Mouse (Mus musculus): ENCODE results near the gene Tmem8b.

Tmem8b gene

GRCm38 (mm10) chr4:43656339-43657109 lies 12.2 kb upstream of the Tmem8b start, which contains the start of gene Hint2:
Gene Hint2 (minus strand): TSS chr4:43656466.
- peak; percentile 95 for DNase-seq (ENCODE audit: low read depth, low spot score)

GRCm38 (mm10) chr4:43657146-43657545 lies 11.6 kb upstream of the Tmem8b start:
- DNase-seq (ENCODE audit: low read depth, low spot score) = no peak

DNA sequence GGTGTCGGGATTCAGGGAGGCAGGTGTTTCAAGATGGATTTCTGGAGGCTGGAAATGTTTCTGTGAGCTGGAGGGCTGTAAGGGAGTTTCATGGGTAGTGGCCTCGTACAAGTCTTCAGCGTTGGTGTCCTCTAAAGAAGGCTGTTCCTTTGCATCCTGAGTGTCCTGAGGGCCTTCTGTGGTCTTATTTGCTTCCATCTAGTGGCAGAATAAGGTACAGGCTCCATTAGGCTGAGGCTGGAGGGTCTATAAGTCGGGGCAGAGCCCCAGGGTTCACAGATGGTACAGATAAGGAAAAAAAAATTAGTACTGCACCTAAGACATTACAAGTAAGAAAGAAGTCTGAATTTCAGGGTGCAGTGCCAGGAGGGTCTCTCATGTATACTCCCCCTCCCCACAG lies 2.4 kb upstream of the Tmem8b start:
- no peak for DNase-seq (ENCODE audit: low read depth, low spot score)

DNA sequence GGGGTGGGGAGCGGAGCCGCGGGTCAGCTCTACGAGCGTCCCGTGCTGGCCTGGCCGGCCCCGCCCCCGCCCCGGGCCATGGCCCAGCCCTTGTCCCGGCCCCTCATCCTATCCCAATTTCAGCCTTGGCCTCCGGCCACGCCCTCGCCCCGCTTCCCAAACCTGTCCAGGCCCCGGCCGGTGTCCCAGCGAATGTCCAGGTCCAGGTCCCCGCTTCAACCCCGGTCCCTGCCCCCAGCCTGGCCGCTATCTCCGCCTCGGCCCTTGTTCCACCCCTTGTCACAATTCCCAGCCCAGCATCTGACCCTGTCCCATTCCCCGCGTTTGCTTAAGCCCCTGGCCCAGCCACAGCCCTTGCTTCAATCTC lies 640 bp downstream of the Tmem8b start:
- no peak for DNase-seq (ENCODE audit: low read depth, low spot score)

DNA sequence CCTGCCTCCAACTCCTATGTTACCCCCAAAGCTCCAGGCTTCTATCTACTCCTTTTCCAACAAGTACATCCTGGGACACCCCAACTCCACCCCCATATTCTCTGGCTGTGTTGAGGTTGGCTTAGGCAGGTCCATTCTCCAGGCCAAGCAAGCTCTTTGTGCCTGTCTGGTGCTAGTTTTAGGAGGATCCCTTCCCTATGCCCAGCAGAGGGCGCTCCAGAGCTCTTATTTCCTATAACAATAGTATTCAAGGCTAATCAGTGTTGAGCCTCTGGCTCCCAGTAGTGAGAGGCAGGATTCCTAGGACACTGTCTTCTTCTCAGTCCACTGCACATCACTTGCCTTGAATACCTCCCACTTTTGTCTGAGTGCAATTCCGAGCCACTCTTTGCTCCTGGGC lies 3.3 kb downstream of the Tmem8b start:
- no peak for DNase-seq (ENCODE audit: low read depth, low spot score)

DNA sequence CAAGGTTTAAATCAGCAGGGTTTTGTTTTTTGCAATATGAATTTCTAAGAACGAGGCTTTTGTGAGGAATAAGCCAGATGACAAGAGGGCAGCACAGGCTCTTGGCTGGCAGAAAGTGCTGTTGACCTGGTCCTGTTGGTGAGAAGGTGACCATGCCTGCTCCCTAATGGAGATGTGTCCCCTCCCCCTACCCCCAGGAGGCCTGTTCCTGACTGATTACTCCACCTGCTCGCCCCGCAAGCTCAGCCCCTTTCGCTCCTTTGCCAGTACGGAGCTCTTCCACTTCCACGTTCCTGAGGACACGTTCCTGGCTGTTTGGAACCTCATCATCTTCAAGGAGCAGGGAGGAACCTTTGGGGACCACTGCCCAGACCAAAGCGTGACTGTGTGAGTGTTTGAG lies 4.9 kb downstream of the Tmem8b start:
- DNase-seq (ENCODE audit: low read depth, low spot score) = no peak

GRCm38 (mm10) chr4:43674974-43675373 lies 6.2 kb downstream of the Tmem8b start:
- DNase-seq (ENCODE audit: low read depth, low spot score) = no peak

GRCm38 (mm10) chr4:43675608-43676007 lies 6.8 kb downstream of the Tmem8b start:
- DNase-seq (ENCODE audit: low read depth, low spot score) = no peak

GRCm38 (mm10) chr4:43678541-43678940 lies 9.8 kb downstream of the Tmem8b start:
- DNase-seq (ENCODE audit: low read depth, low spot score) = no peak

DNA sequence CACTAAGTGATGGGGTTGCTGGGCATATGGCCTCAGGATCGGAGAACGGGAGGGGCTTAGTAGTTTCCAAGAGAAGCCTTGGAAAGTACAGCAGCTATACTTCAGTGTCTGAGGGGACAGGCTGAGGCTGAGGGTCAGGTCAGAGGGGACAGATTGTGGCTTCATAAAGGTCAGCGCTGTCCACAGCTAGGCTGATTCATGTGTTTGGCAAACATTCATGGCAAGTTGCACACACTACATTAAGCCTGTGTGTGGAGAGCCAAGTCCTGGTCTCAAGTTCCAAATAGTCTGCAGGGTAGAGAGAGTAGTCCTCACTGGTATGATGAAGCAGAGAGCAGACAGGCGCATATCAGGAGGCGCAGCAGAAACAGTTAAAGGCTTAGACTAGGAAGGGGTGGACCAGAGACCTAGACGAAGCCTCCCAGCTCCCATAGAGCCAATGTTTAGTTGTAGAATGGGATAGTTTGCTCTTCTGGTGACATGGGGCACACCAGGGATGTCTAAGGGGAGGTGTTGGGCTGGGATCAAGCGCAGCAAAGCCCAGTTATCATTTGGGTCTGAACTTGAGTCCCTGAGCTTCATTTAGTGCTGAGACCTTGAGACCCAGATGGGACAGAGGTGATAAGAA lies 10.8 kb downstream of the Tmem8b start:
- DNase-seq (ENCODE audit: low read depth, low spot score) = no peak

DNA sequence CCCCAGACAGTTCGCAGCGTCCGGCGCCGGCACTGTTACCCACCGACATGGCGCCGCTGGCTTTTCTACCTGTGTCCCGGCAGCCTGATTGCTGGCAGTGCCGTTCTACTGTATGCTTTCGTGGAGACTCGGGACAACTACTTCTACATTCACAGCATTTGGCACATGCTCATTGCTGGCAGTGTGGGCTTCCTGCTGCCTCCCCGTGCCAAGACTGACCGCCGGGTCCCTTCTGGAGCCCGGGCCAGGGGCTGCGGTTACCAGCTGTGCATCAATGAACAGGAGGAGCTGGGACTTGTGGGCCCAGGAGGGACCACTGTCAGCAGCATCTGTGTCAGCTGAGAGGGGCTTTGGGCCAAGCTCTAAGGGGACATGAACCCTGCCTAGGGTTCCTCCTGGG lies 21.2 kb downstream of the Tmem8b start:
- DNase-seq (ENCODE audit: low read depth, low spot score) = no peak

DNA sequence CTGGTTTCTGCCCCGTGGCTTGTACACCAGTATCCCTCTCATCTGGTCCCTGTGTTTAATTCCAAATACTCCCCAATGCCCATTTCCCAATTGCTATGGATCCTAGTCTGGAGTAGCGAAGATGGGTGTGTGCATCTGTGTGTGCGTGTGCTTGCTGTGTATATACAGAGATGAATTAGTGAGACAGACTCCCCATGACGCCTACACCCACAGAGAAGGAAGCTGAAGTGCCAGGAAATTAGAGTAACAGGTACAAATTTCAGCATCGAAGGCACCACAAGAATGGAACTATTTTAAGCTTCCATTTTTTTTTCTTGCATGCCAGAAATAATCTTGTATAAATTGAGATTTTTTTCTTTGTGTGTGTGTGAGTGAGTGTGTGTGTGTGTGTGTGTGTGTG lies 22.3 kb downstream of the Tmem8b start:
- no peak for DNase-seq (ENCODE audit: low read depth, low spot score)

GRCm38 (mm10) chr4:43693806-43694241 lies 25.1 kb downstream of the Tmem8b start:
- DNase-seq (ENCODE audit: low read depth, low spot score) = no peak

DNA sequence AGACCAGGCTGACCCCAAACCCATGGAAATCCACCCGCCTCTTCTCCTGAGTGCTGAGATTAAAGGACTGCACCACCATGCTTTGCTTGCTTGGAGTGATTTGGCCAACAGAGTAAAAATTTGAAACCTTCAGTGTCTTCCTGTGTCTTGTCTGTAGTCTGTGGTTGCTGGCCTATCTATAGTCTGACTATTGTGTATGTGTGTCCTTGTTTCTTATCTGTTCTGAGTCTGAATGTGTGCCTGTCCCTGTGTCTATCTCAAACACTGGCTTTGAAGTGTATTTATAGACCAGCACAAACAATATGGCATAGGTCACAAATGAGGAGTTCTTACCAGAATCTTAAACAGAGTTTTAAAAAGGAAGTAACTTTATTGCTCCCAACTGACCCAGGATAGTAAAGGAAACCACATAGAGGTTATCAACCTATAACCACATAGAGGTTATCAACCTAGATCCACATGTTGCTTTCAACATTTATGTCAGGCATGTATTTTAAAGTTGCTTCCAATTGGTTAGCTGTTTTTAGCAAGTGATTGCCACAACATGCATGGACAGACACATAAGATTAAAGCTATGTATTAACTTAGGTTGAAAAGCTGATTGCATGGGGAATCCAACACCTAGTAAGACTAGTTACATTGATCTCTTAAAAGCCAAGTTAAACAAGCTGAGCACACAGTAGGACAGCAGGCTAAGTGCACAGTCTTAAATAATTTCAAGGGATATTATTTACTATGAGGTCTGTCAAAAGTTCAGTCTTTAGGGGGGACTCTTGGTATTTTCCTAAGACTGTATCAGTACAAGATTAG lies 25.9 kb downstream of the Tmem8b start:
- DNase-seq (ENCODE audit: low read depth, low spot score) = no peak

- DNase-seq (ENCODE audit: low read depth, low spot score) = no peak
Observed at GRCm38 (mm10) chr4:43695249-43695671, 26.5 kb downstream of the Tmem8b start.

- DNase-seq (ENCODE audit: low read depth, low spot score) = no peak
Observed at GRCm38 (mm10) chr4:43696561-43696960, 27.8 kb downstream of the Tmem8b start.

DNA sequence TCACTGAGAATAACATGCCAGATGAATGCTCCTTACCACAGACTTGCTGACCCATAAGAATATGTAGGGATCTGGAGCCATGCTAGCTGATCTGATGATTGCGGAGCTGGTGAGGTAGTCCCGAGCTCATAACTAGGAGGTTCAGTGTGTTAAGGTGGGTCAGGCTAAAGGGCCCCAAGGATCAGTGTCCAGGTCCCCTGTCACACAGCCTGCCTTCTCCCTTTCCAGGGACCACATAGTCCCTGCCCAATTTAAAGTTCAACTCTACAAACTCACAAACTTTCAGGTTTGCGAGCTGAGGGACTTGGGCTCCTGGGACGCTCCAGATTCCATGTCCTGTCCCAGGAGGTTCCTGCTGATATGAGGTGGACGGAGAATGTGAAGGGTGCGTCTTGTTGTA lies 31.9 kb downstream of the Tmem8b start, which contains the start of gene Olfr70:
TSS of gene Olfr70 (minus strand) at position 101 of the 400 bp plus-strand sequence.
- no peak for DNase-seq (ENCODE audit: low read depth, low spot score)

DNA sequence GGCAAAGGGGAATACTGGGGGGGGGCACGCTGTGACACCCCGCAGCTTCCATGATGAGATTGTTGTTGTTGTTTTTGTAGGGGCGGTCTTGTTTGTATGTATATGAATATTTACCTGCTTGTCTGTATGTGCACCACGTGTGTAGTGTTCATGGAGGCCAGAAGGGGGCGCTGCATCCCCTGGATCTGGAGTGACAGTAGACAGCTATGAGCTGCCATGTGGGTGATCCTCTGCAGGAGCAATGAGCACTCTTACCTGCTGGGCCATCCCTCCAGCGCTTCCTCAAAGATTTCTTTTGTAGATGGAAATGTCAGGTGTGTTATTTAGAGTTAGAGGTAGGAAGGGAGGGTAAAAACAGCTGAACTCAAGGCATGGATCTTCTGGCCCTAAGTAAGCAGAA lies 34.7 kb downstream of the Tmem8b start:
- no peak for DNase-seq (ENCODE audit: low read depth, low spot score)

DNA sequence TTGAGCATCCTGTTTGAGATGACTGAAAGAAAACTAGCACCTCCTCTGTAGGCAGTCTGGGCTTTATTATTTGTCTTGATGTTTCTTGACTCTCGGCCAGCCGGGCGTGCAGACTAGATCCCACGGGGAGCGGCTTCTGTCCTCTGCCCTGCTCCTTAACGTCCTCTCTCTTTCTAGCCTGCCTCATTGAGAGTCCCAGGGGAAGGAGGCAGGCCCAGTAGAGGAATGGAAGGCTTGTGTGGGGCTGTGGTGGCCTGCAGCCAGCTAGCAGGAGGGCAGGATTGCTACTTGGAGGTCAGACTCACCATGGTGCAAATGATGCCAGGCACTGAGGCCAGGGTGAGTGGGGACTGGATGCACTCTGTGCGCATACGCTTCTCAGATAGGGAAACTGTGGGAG lies 35.1 kb downstream of the Tmem8b start:
- DNase-seq (ENCODE audit: low read depth, low spot score) = no peak

DNA sequence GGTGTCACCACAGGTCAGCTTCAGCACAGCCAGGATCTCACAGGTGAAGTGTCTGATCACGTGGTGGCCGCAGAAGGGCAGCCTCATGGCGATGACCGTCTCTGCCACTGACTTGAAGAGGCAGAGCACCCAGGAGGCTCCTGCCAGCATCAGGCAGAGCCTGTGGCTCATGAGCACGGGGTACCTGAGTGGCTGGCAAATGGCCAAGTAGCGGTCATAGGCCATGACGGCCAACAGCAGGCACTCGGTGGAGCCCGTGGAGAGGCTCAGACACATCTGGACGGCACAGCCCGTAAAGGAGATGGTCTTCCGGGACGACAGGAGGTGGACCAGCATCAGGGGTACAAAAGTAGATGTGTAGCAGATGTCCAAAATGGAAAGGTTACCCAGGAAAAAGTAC lies 37.2 kb downstream of the Tmem8b start:
- DNase-seq (ENCODE audit: low read depth, low spot score) = no peak

- no peak for DNase-seq (ENCODE audit: low read depth, low spot score)
Observed at GRCm38 (mm10) chr4:43709869-43710268, 41.1 kb downstream of the Tmem8b start, which contains the start of gene Olfr71. Gene Olfr71 (minus strand): TSS chr4:43710255.

DNA sequence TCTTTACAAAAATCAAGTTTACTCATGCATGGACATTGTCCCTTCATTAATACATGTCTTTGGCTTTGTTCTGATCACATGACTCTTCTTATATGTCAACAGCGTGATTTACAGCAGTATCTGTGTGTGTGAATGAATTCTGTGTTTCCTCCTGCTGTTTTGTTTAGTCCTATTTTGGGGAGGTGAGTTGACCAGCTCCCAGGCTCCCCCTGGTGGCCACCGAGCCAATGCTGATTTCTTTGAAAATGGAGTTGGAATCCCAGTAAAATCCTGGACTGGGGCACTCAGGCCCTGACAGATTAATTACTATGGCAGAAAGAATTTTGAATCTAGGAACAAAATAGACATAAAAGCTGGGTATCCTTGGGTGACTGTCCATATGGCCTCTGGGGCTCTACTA lies 43.0 kb downstream of the Tmem8b start:
- DNase-seq (ENCODE audit: low read depth, low spot score) = no peak

All from WW6 (cell line).